Mouse (Mus musculus) megakaryocyte-erythroid progenitor cell, adult 5-6 weeks (primary cell): ENCODE results near the gene Olfm3. TPM values are rescaled to one million over a fixed set of nuclear protein-coding genes. Genes with fewer than 3 reads are reported as not detected.
A peak's percentile ranks its signal among the peaks of the same experiment; 100 is the strongest.

ENCODE experiments used
- ATAC-seq: replicated peaks from 2 replicates; pipeline ENCODE4 v1.8.0; 2016; ENCODE audit warnings: mild to moderate bottlenecking, inconsistent platforms; ENCODE audit not compliant: severe bottlenecking, poor library complexity, low FRiP score, low TSS enrichment
- total RNA-seq, 2 experiments: library from RNA; stranded (forward) in 1 of 2; stranded (reverse) in 1 of 2; fragments of 200-1000, 215-1000 nt in 1 of 2; fragments of >200 nt in 1 of 2; fragmentation: Nextera tagmentation in 1 of 2; gene quantifications; 2 replicates each; pipeline ENCODE4 v1.2.3; 2014 to 2017

Gene Olfm3
- not detected in 2 replicates for total RNA-seq (2014; fragmentation: Nextera tagmentation)
- not detected in 2 replicates for total RNA-seq (2017)

- ATAC-seq = 0 out of 2 replicates have a peak, but pooled peaks have one; percentile 59
Observed at GRCm38 (mm10) chr3:114903924-114904438, at the start of gene Olfm3. Gene Olfm3 (plus strand): TSS chr3:114904078.

GRCm38 (mm10) chr3:114889764-114890163, 14.1 kb upstream of the Olfm3 start:
- no peak for ATAC-seq

GRCm38 (mm10) chr3:114904633-114905423, 950 bp downstream of the Olfm3 start:
- ATAC-seq = no peak

- ATAC-seq = no peak
Observed at GRCm38 (mm10) chr3:114907537-114907936, 3.7 kb downstream of the Olfm3 start.

- ATAC-seq = no peak
Observed at GRCm38 (mm10) chr3:114908846-114909245, 5.0 kb downstream of the Olfm3 start.

- no peak for ATAC-seq
Observed at GRCm38 (mm10) chr3:114920102-114920501, 16.2 kb downstream of the Olfm3 start.

- ATAC-seq = no peak
Observed at GRCm38 (mm10) chr3:114929605-114930004, 25.7 kb downstream of the Olfm3 start.

GRCm38 (mm10) chr3:114930336-114930735, 26.5 kb downstream of the Olfm3 start:
- no peak for ATAC-seq

GRCm38 (mm10) chr3:114930796-114931195, 26.9 kb downstream of the Olfm3 start:
- no peak for ATAC-seq

GRCm38 (mm10) chr3:114932881-114933280, 29.0 kb downstream of the Olfm3 start:
- ATAC-seq = no peak

- no peak for ATAC-seq
Observed at GRCm38 (mm10) chr3:114954904-114955303, 51.0 kb downstream of the Olfm3 start.

- ATAC-seq = no peak
Observed at GRCm38 (mm10) chr3:114959311-114959967, 55.6 kb downstream of the Olfm3 start.

GRCm38 (mm10) chr3:114962316-114963083, 58.6 kb downstream of the Olfm3 start:
- ATAC-seq = no peak

- ATAC-seq = no peak
Observed at GRCm38 (mm10) chr3:114971183-114971582, 67.3 kb downstream of the Olfm3 start.

- ATAC-seq = no peak
Observed at GRCm38 (mm10) chr3:114972522-114972921, 68.6 kb downstream of the Olfm3 start.

GRCm38 (mm10) chr3:114990828-114991227, 87.0 kb downstream of the Olfm3 start:
- no peak for ATAC-seq

- no peak for ATAC-seq
Observed at GRCm38 (mm10) chr3:114995956-114996355, 92.1 kb downstream of the Olfm3 start.

- no peak for ATAC-seq
Observed at GRCm38 (mm10) chr3:115027560-115027959, 123.7 kb downstream of the Olfm3 start.

GRCm38 (mm10) chr3:115028046-115028445, 124.2 kb downstream of the Olfm3 start:
- no peak for ATAC-seq

GRCm38 (mm10) chr3:115028611-115029010, 124.7 kb downstream of the Olfm3 start:
- no peak for ATAC-seq
